ENCODE assay signal across 16 mouse cellular contexts in genomic region chr2:116977771-116978600, GRCm38 (mm10).
DNase-seq lines count a peak whose midpoint lies in the region; ATAC-seq and TF ChIP-seq lines count a peak whose summit lies in the region.
"Had no signal": no experiment of that assay in that cellular context is flagged by ENCODE, and none has a peak within 500 bp of the region (broad histone marks: within the 10 kb centered on the region; RNA-seq: fewer than 3 reads in every experiment).

No protein-coding gene starts in this region.

- peaks cover 68% of the 10 kb centered on the region for H3K4me1 ChIP-seq in forebrain, embryonic 12.5 days
- peaks cover 50% of the 10 kb centered on the region for H3K4me1 ChIP-seq in forebrain, embryonic 13.5 days
- H3K4me1 ChIP-seq in midbrain, embryonic 11.5 days (ENCODE audit: control insufficient read depth, insufficient read depth, low read length) = peaks cover 61% of the 10 kb centered on the region
- peaks cover 7% of the 10 kb centered on the region; the same call in 1 of the 2 replicates for H3K4me1 ChIP-seq in midbrain, postnatal 0 days (ENCODE audit: insufficient read depth, low read length)
- H3K4me1 ChIP-seq in thymus, adult 2 months (replicated peaks; ENCODE audit: control insufficient read depth, insufficient read depth, low read length) = peaks cover 14% of the 10 kb centered on the region

- no peaks in the 10 kb centered on the region for H3K27me3 ChIP-seq in forebrain, embryonic 12.5 days
- peaks cover 3% of the 10 kb centered on the region; the same call in 1 of the 2 replicates for H3K27me3 ChIP-seq in forebrain, embryonic 13.5 days
- H3K27me3 ChIP-seq in midbrain, embryonic 11.5 days (ENCODE audit: control insufficient read depth, insufficient read depth, low read length) = no peaks in the 10 kb centered on the region
- no peaks in the 10 kb centered on the region for H3K27me3 ChIP-seq in midbrain, postnatal 0 days (ENCODE audit: insufficient read depth, low read length)
- peaks cover 3% of the 10 kb centered on the region; the same call in 1 of the 2 replicates for H3K27me3 ChIP-seq in thymus, adult 2 months (ENCODE audit: control insufficient read depth, insufficient read depth, low read length)
- H3K27me3 ChIP-seq: intestine, embryonic 15.5 days; neural tube, embryonic 15.5 days had no signal

- H3K4me3 ChIP-seq in forebrain, embryonic 12.5 days (replicated peaks) = no peak overlapping the region
- no peak overlapping the region for H3K4me3 ChIP-seq in forebrain, embryonic 13.5 days
- H3K4me3 ChIP-seq in midbrain, embryonic 11.5 days (ENCODE audit: low read depth, low read length) = no peak overlapping the region
- H3K4me3 ChIP-seq in midbrain, postnatal 0 days (ENCODE audit: low read depth, low read length) = no peak overlapping the region
- no peak overlapping the region for H3K4me3 ChIP-seq in thymus, adult 2 months (ENCODE audit: control insufficient read depth, insufficient read depth, low read length)
- H3K4me3 ChIP-seq: intestine, embryonic 15.5 days; layer of hippocampus, adult 2 months; liver, embryonic 15.5 days; neural tube, embryonic 15.5 days had no signal

- H3K36me3 ChIP-seq in forebrain, embryonic 12.5 days (replicated peaks) = no peaks in the 10 kb centered on the region
- no peaks in the 10 kb centered on the region for H3K36me3 ChIP-seq in forebrain, embryonic 13.5 days (ENCODE audit: poor library complexity, severe bottlenecking)
- H3K36me3 ChIP-seq in midbrain, embryonic 11.5 days (ENCODE audit: control insufficient read depth, insufficient read depth, low read length) = no peaks in the 10 kb centered on the region
- no peaks in the 10 kb centered on the region for H3K36me3 ChIP-seq in midbrain, postnatal 0 days (ENCODE audit: insufficient read depth, low read length)
- H3K36me3 ChIP-seq in thymus, adult 2 months (ENCODE audit: control insufficient read depth, insufficient read depth, low read length) = no peaks in the 10 kb centered on the region
- H3K36me3 ChIP-seq: intestine, embryonic 15.5 days; liver, embryonic 15.5 days; neural tube, embryonic 15.5 days had no signal

- no peak for ATAC-seq in forebrain, embryonic 12.5 days (ENCODE audit: low FRiP score)
- ATAC-seq in forebrain, embryonic 13.5 days = no peak
- no peak for ATAC-seq in midbrain, embryonic 11.5 days (ENCODE audit: low FRiP score)
- ATAC-seq in midbrain, postnatal 0 days (ENCODE audit: low FRiP score) = no peak
- ATAC-seq: intestine, embryonic 15.5 days had no signal

- no peak overlapping the region for H3K4me2 ChIP-seq in forebrain, embryonic 12.5 days
- no peak overlapping the region for H3K4me2 ChIP-seq in forebrain, embryonic 13.5 days
- no peak overlapping the region for H3K4me2 ChIP-seq in midbrain, embryonic 11.5 days
- no peak overlapping the region for H3K4me2 ChIP-seq in midbrain, postnatal 0 days (ENCODE audit: low read depth, low read length, poor library complexity, severe bottlenecking)
- H3K4me2 ChIP-seq: liver, embryonic 15.5 days; neural tube, embryonic 15.5 days had no signal

- no peak for TF ChIP-seq CTCF in midbrain, postnatal 0 days (IDR thresholded peaks at IDR 0.05)
- no peak for TF ChIP-seq CTCF in thymus, adult 2 months (IDR thresholded peaks at IDR 0.05; ENCODE audit: borderline replicate concordance, control insufficient read depth, extremely low read depth, insufficient read depth, low read length, poor library complexity)

- peak; percentile 85 for DNase-seq in midbrain, embryonic 11.5 days (ENCODE audit: low spot score, missing footprints)
- no peak for DNase-seq in midbrain, postnatal 0 days (ENCODE audit: low spot score)
- peak; percentile 14 for DNase-seq in induced T-regulatory cell, adult 2 months (ENCODE audit: low read depth)
- no peak for DNase-seq in cerebellum, postnatal 25 days
- no peak for DNase-seq in thymus, adult 2 months
- DNase-seq in adrenal gland, postnatal 25 days = no peak
- DNase-seq: cerebellum, adult 9-11 months; lung, postnatal 36 days; right cerebral cortex, postnatal 14 days; thymus, postnatal 14 days had no signal

- no peak for TF ChIP-seq POLR2A in thymus, adult 2 months (IDR thresholded peaks at IDR 0.05; ENCODE audit: control insufficient read depth, extremely low read depth, insufficient read depth, low read length, poor library complexity)

- H3K9ac ChIP-seq in forebrain, embryonic 12.5 days = no peak overlapping the region
- H3K9ac ChIP-seq in forebrain, embryonic 13.5 days = no peak overlapping the region
- H3K9ac ChIP-seq in midbrain, embryonic 11.5 days (ENCODE audit: low read length) = no peak overlapping the region
- no peak overlapping the region for H3K9ac ChIP-seq in midbrain, postnatal 0 days (replicated peaks; ENCODE audit: low read length, poor library complexity, severe bottlenecking)
- H3K9ac ChIP-seq: intestine, embryonic 15.5 days; liver, embryonic 15.5 days; neural tube, embryonic 15.5 days had no signal

- no peaks in the 10 kb centered on the region for H3K9me3 ChIP-seq in forebrain, embryonic 12.5 days
- H3K9me3 ChIP-seq in forebrain, embryonic 13.5 days (replicated peaks) = no peaks in the 10 kb centered on the region
- H3K9me3 ChIP-seq in midbrain, embryonic 11.5 days (ENCODE audit: control insufficient read depth, low read length) = no peaks in the 10 kb centered on the region; the same call in 1 of the 2 replicates
- no peaks in the 10 kb centered on the region for H3K9me3 ChIP-seq in midbrain, postnatal 0 days (ENCODE audit: low read length)
- H3K9me3 ChIP-seq: intestine, embryonic 15.5 days; liver, embryonic 15.5 days; neural tube, embryonic 15.5 days had no signal

- H3K27ac ChIP-seq in forebrain, embryonic 12.5 days = 0 out of 2 replicates have a peak overlapping the region, but pooled peaks have one; percentile 36
- no peak overlapping the region for H3K27ac ChIP-seq in forebrain, embryonic 13.5 days
- no peak overlapping the region for H3K27ac ChIP-seq in midbrain, embryonic 11.5 days (ENCODE audit: low read depth, low read length)
- H3K27ac ChIP-seq in midbrain, postnatal 0 days (ENCODE audit: low read depth, low read length) = no peak overlapping the region
- no peak overlapping the region for H3K27ac ChIP-seq in thymus, adult 2 months (ENCODE audit: control insufficient read depth, insufficient read depth, low read length)
- H3K27ac ChIP-seq: liver, embryonic 15.5 days had no signal

- 33% methylated on average over 10 of the region's 10 CpGs for WGBS in forebrain, embryonic 12.5 days
- 35% methylated on average over 9 of the region's 10 CpGs for WGBS in forebrain, embryonic 13.5 days
- 37% methylated on average over 10 of the region's 10 CpGs for WGBS in midbrain, embryonic 11.5 days
- 65% methylated on average over 10 of the region's 10 CpGs for WGBS in midbrain, postnatal 0 days
- WGBS in thymus, adult 2 months = 71% methylated on average over 10 of the region's 10 CpGs

Comparison
In these comparisons a context has a peak if more than half of its experiments do, and no peak if none do; other contexts are left out.
1. DNase-seq: peak in midbrain, embryonic 11.5 days (single experiment) and induced T-regulatory cell, adult 2 months (single experiment); none in midbrain, postnatal 0 days (single experiment), cerebellum, postnatal 25 days (0 of 2), thymus, adult 2 months (single experiment) and adrenal gland, postnatal 25 days (single experiment).